Mouse (Mus musculus) C2C12 (cell line): ENCODE measurements around the gene Adamts17. TPM values are rescaled to one million over a fixed set of nuclear protein-coding genes. Genes with fewer than 3 reads are reported as not detected.
A peak's percentile ranks its signal among the peaks of the same experiment; 100 is the strongest.

Experiments used
- H3K27me3 ChIP-seq: one replicate; pipeline ENCODE4 v1.6.1; 2011; ENCODE audit not compliant: control insufficient read depth, insufficient read depth, insufficient read length
- H3K36me3 ChIP-seq: one replicate; pipeline ENCODE4 v1.6.1; 2011; ENCODE audit not compliant: control insufficient read depth, insufficient read depth
- H3K4me3 ChIP-seq: one replicate; pipeline ENCODE4 v1.5.1; 2011; ENCODE audit warnings: mild to moderate bottlenecking, control low read depth; ENCODE audit not compliant: poor library complexity, insufficient read depth, severe bottlenecking
- H3K79me2 ChIP-seq: one replicate; pipeline ENCODE4 v1.6.1; 2011; ENCODE audit not compliant: control insufficient read depth, insufficient read depth
- H3K79me3 ChIP-seq: one replicate; pipeline ENCODE4 v1.6.1; 2011; ENCODE audit warnings: low read depth, control low read depth
- H3ac ChIP-seq: one replicate; pipeline ENCODE3; 2011; ENCODE audit warnings: low read depth; ENCODE audit not compliant: control insufficient read depth, insufficient read length
- CEBPB ChIP-seq: IDR thresholded peaks from one replicate; pipeline ENCODE4 v1.6.1; 2011; ENCODE audit warnings: low read depth, mild to moderate bottlenecking, control low read depth, moderate library complexity
- CTCF ChIP-seq: IDR thresholded peaks from one replicate; pipeline ENCODE4 v1.5.1; 2011; ENCODE audit not compliant: control insufficient read depth, insufficient read depth, insufficient read length
- FOSL1 ChIP-seq: IDR thresholded peaks from one replicate; pipeline ENCODE4 v1.8.0; 2011; ENCODE audit warnings: mild to moderate bottlenecking, low read length; ENCODE audit not compliant: poor library complexity, insufficient read depth, severe bottlenecking
- MAX ChIP-seq: IDR thresholded peaks from one replicate; pipeline ENCODE4 v1.6.1; 2011; ENCODE audit warnings: mild to moderate bottlenecking, control low read depth
- MYOD1 ChIP-seq: IDR thresholded peaks from one replicate; pipeline ENCODE4 v1.6.1; 2011; ENCODE audit warnings: low read depth; ENCODE audit not compliant: control insufficient read depth, insufficient read length
- MYOG ChIP-seq: IDR thresholded peaks from one replicate; pipeline ENCODE4 v1.6.1; 2011; ENCODE audit not compliant: control insufficient read depth, insufficient read length; ENCODE audit errors: extremely low read depth
- USF1 ChIP-seq: IDR thresholded peaks from one replicate; pipeline ENCODE4 v1.6.1; 2011; ENCODE audit warnings: low read depth, mild to moderate bottlenecking, control low read depth, moderate library complexity
- polyA plus RNA-seq: library from polyadenylated mRNA; unstranded; fragments of >200 nt; fragmentation: generic; extraction: Trizol; gene quantifications from one replicate; pipeline ENCODE4 v1.2.1, GENCODE M21; 2012; ENCODE audit warnings: missing spikeins

Adamts17 gene
- polyA plus RNA-seq, 1 experiment, result 0.04 TPM

DNA sequence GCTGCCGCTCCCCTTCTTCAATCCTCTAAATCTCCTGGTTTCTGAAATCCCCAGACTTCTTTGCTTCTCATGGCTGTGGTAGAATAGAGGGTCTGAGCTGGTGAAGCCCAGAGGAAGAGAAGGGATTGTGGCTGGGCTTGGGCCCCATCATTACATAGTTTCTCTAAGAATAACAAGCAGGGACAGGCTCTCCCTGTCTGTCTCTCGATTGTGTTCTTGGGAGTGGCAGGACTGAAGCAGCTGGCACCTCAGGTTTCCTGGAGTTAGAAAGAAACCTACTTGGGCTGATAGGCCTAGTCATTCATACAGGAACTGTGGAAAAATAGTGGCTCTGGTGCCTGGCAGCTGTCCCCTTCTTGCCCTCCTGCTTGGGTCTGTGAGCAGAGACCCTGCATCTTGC is 51.9 kb downstream of the Adamts17 start:
- Histone ChIP-seq H3K4me3 (no peak overlapping the region), H3ac (no peak overlapping the region), H3K79me3 (no peaks in the 10 kb centered on the region), H3K27me3 (peaks cover 28% of the 10 kb centered on the region), H3K79me2 (no peaks in the 10 kb centered on the region), H3K36me3 (no peaks in the 10 kb centered on the region)
- TF ChIP-seq USF1 (no peak), FOSL1 (no peak), CEBPB (no peak)

DNA sequence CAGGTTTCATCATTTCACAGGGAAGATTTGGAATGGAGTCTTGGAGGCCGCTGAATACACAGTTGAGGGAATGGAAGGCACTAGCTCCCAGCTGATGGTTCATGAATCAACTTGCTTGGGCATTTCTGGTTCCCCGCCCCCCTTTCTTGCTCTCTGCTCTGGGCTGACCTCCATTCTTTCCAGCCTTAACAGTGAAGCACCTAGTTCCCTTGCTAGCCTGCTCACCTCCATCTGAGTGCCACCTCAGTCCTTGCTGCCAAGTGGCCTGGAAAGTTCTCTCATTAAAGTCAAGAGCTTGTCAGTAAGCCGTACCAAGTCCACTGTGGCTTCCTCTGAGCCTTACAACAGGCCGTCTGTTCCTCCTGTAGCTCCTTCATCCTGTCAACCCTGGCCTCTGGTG is 52.6 kb downstream of the Adamts17 start:
- Histone ChIP-seq H3K79me2 (no peaks in the 10 kb centered on the region), H3K4me3 (no peak overlapping the region), H3K79me3 (no peaks in the 10 kb centered on the region), H3ac (no peak overlapping the region), H3K27me3 (peaks cover 26% of the 10 kb centered on the region), H3K36me3 (no peaks in the 10 kb centered on the region)
- TF ChIP-seq MYOD1 (no peak), CEBPB (no peak), MYOG (no peak), CTCF (no peak), MAX (no peak), USF1 (no peak), FOSL1 (no peak)

DNA sequence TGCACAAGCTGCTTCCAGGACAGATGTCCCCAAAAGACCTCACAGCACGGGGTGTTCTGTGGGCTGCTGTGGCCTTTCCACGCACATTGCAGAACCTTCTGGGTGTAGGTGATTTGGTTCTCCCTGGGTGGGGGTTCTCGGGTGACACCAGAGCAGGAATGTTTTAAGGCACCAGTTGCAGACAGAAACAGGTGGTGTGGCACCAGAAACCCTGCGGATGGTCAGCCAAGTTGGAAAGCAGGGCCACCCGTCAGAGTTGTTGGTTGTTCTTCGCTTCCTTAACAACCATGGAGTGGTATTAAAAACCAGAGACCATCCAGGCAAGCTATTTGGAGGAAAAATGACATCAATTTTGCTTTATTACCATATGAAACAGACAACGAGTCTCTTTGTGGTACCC is 62.8 kb downstream of the Adamts17 start:
- Histone ChIP-seq H3ac (no peak overlapping the region), H3K79me3 (no peaks in the 10 kb centered on the region), H3K36me3 (no peaks in the 10 kb centered on the region), H3K79me2 (no peaks in the 10 kb centered on the region), H3K27me3 (peaks cover 28% of the 10 kb centered on the region), H3K4me3 (no peak overlapping the region)
- TF ChIP-seq CEBPB (no peak), MYOG (no peak), USF1 (no peak)

DNA sequence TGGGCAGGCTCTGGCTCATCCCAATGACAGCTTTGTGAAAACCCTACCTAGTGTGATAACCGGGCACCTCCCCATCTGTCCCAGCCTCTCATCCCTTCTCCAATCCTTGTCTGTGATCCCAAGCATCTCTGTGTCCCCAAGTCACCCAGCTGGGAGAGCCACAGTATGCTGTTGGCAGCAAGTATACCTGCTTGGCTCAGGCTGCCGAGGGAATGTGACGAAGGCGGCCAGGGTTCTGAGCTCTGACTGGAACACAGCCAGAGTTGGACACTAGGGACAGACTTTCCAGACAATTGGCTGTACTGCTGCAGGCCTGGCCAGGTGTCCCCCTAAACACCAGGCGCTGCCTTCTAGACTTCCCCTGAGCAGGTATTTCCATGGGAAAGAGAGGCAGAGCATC is 63.5 kb downstream of the Adamts17 start:
- H3K36me3 ChIP-seq, result no peaks in the 10 kb centered on the region
- no peak overlapping the region for H3ac ChIP-seq
- H3K79me3 ChIP-seq, result no peaks in the 10 kb centered on the region
- TF ChIP-seq MYOG, result no peak
- no peak for TF ChIP-seq USF1
- no peak for TF ChIP-seq MAX
- TF ChIP-seq CEBPB, result no peak
- no peak for TF ChIP-seq CTCF
- no peak for TF ChIP-seq FOSL1
- TF ChIP-seq MYOD1, result no peak
- no peak overlapping the region for H3K4me3 ChIP-seq
- H3K79me2 ChIP-seq, result no peaks in the 10 kb centered on the region
- peaks cover 28% of the 10 kb centered on the region for H3K27me3 ChIP-seq

DNA sequence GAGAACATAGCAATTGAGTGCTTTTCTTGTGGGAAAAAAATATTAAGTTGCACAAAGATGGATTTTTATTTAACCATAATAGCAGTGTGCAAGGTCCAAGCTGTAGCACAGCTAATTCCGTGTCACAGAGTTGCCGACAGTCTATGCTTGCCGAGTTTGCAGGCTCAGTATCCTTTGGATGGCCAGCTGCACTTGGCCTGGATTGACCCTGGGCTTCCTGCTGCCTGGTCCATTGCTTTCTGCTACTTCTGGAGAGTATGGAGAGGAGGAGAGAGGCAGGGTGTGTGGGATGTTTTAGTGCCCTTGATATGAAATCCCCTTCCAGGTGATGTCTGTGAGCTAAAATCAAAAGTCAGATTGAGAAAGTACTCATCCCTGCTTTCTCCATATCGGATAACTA is 66.4 kb downstream of the Adamts17 start:
- Histone ChIP-seq H3K4me3 (no peak overlapping the region), H3K36me3 (no peaks in the 10 kb centered on the region), H3K27me3 (peaks cover 23% of the 10 kb centered on the region), H3ac (no peak overlapping the region), H3K79me3 (no peaks in the 10 kb centered on the region), H3K79me2 (no peaks in the 10 kb centered on the region)
- TF ChIP-seq MYOG, result no peak
- no peak for TF ChIP-seq CTCF
- no peak for TF ChIP-seq FOSL1
- no peak for TF ChIP-seq MAX
- no peak for TF ChIP-seq CEBPB

DNA sequence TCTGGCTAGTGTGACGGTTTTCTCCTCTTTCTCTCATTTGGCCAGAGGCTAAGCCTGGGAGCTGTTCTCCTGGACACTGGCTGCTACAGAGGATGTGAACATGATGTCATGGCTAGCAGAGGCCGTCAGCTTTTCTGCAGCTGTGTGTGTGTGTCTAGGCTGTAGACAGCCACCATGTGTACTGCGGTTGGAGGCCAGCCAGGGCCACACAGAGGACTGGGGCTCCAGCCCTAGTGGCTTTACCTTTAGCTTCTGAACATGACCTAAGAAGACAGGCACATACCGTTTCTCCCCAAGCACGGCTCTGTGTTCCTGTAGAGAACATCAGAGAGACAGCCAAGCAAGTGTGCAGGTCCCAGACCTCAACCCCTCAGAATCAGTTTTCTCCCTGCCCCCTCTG is 73.3 kb downstream of the Adamts17 start:
- Histone ChIP-seq H3K27me3 (no peaks in the 10 kb centered on the region), H3K36me3 (no peaks in the 10 kb centered on the region), H3ac (no peak overlapping the region), H3K79me3 (no peaks in the 10 kb centered on the region), H3K4me3 (no peak overlapping the region), H3K79me2 (no peaks in the 10 kb centered on the region)
- TF ChIP-seq FOSL1, result no peak
- TF ChIP-seq MYOD1, result peak; percentile 73
- no peak for TF ChIP-seq CTCF
- TF ChIP-seq MAX, result no peak
- TF ChIP-seq MYOG, result no peak
